11 mouse cellular contexts compared by ENCODE assay signal in genomic region chr10:40725066-40725465, GRCm38 (mm10). TPM values are rescaled to one million over a fixed set of nuclear protein-coding genes. Genes with fewer than 3 reads are reported as not detected.
A peak's percentile ranks its signal among the peaks of the same experiment; 100 is the strongest.
DNase-seq lines count a peak whose midpoint lies in the region; ATAC-seq and TF ChIP-seq lines count a peak whose summit lies in the region.
"Had no signal": no experiment of that assay in that cellular context is flagged by ENCODE, and none has a peak within 500 bp of the region (broad histone marks: within the 10 kb centered on the region; RNA-seq: fewer than 3 reads in every experiment).

No protein-coding gene starts in this region.

- no peak overlapping the region for H3K27ac ChIP-seq in hindbrain, embryonic 11.5 days (ENCODE audit: low read depth, low read length)
- no peak overlapping the region for H3K27ac ChIP-seq in hindbrain, embryonic 16.5 days (ENCODE audit: low read depth, low read length)
- H3K27ac ChIP-seq in midbrain, embryonic 11.5 days (ENCODE audit: low read depth, low read length) = no peak overlapping the region
- H3K27ac ChIP-seq in midbrain, embryonic 14.5 days (replicated peaks; ENCODE audit: low read depth, low read length) = no peak overlapping the region
- 0 out of 2 replicates have a peak overlapping the region, but pooled peaks have one; percentile 25 for H3K27ac ChIP-seq in limb, embryonic 12.5 days
- no peak overlapping the region for H3K27ac ChIP-seq in stomach, postnatal 0 days (replicated peaks)
- no peak overlapping the region for H3K27ac ChIP-seq in neural tube, embryonic 15.5 days (replicated peaks)
- H3K27ac ChIP-seq: embryonic facial prominence, embryonic 13.5 days; heart, embryonic 13.5 days; stomach, embryonic 15.5 days had no signal

- no peak overlapping the region for H3K4me3 ChIP-seq in hindbrain, embryonic 11.5 days (ENCODE audit: low read depth, low read length)
- no peak overlapping the region for H3K4me3 ChIP-seq in hindbrain, embryonic 16.5 days (ENCODE audit: low read length)
- H3K4me3 ChIP-seq in midbrain, embryonic 11.5 days (ENCODE audit: low read depth, low read length) = no peak overlapping the region
- no peak overlapping the region for H3K4me3 ChIP-seq in midbrain, embryonic 14.5 days (replicated peaks; ENCODE audit: low read depth, low read length)
- H3K4me3 ChIP-seq in limb, embryonic 12.5 days (replicated peaks) = no peak overlapping the region
- H3K4me3 ChIP-seq in stomach, postnatal 0 days (ENCODE audit: low read depth, low read length) = no peak overlapping the region
- H3K4me3 ChIP-seq in neural tube, embryonic 15.5 days (replicated peaks) = no peak overlapping the region
- H3K4me3 ChIP-seq: embryonic facial prominence, embryonic 13.5 days; heart, embryonic 13.5 days; stomach, embryonic 15.5 days had no signal

- no peaks in the 10 kb centered on the region for H3K27me3 ChIP-seq in hindbrain, embryonic 11.5 days (ENCODE audit: control insufficient read depth, insufficient read depth, low read length)
- H3K27me3 ChIP-seq in hindbrain, embryonic 16.5 days (replicated peaks; ENCODE audit: control insufficient read depth, insufficient read depth, low read length) = no peaks in the 10 kb centered on the region
- H3K27me3 ChIP-seq in midbrain, embryonic 11.5 days (ENCODE audit: control insufficient read depth, insufficient read depth, low read length) = no peaks in the 10 kb centered on the region
- no peaks in the 10 kb centered on the region for H3K27me3 ChIP-seq in midbrain, embryonic 14.5 days (ENCODE audit: control insufficient read depth, insufficient read depth, low read length)
- H3K27me3 ChIP-seq in limb, embryonic 12.5 days = no peaks in the 10 kb centered on the region
- no peaks in the 10 kb centered on the region for H3K27me3 ChIP-seq in stomach, postnatal 0 days (ENCODE audit: control insufficient read depth, insufficient read depth, low read length)
- H3K27me3 ChIP-seq in neural tube, embryonic 15.5 days (replicated peaks) = no peaks in the 10 kb centered on the region
- H3K27me3 ChIP-seq: embryonic facial prominence, embryonic 13.5 days; heart, embryonic 13.5 days; stomach, embryonic 15.5 days had no signal

- H3K9ac ChIP-seq in hindbrain, embryonic 11.5 days (ENCODE audit: low read depth, low read length) = no peak overlapping the region
- no peak overlapping the region for H3K9ac ChIP-seq in hindbrain, embryonic 16.5 days (ENCODE audit: low read depth, low read length)
- H3K9ac ChIP-seq in midbrain, embryonic 11.5 days (ENCODE audit: low read length) = no peak overlapping the region
- H3K9ac ChIP-seq in midbrain, embryonic 14.5 days (replicated peaks; ENCODE audit: low read length) = no peak overlapping the region
- H3K9ac ChIP-seq in limb, embryonic 12.5 days (replicated peaks) = no peak overlapping the region
- no peak overlapping the region for H3K9ac ChIP-seq in stomach, postnatal 0 days (ENCODE audit: low read length)
- H3K9ac ChIP-seq in neural tube, embryonic 15.5 days (replicated peaks) = no peak overlapping the region
- H3K9ac ChIP-seq: embryonic facial prominence, embryonic 13.5 days; heart, embryonic 13.5 days; stomach, embryonic 15.5 days had no signal

- no peak for TF ChIP-seq EP300 in stomach, postnatal 0 days (optimal IDR thresholded peaks at IDR 0.05)

- H3K9me3 ChIP-seq in hindbrain, embryonic 11.5 days (ENCODE audit: control insufficient read depth, low read length) = no peaks in the 10 kb centered on the region
- H3K9me3 ChIP-seq in hindbrain, embryonic 16.5 days (ENCODE audit: control insufficient read depth, low read length) = no peaks in the 10 kb centered on the region
- no peaks in the 10 kb centered on the region for H3K9me3 ChIP-seq in midbrain, embryonic 11.5 days (ENCODE audit: control insufficient read depth, low read length)
- H3K9me3 ChIP-seq in midbrain, embryonic 14.5 days (ENCODE audit: control insufficient read depth, low read length) = no peaks in the 10 kb centered on the region
- no peaks in the 10 kb centered on the region for H3K9me3 ChIP-seq in limb, embryonic 12.5 days
- H3K9me3 ChIP-seq in stomach, postnatal 0 days (ENCODE audit: control insufficient read depth, low read length) = no peaks in the 10 kb centered on the region
- no peaks in the 10 kb centered on the region for H3K9me3 ChIP-seq in neural tube, embryonic 15.5 days (replicated peaks)
- H3K9me3 ChIP-seq: embryonic facial prominence, embryonic 13.5 days; heart, embryonic 13.5 days; stomach, embryonic 15.5 days had no signal

- WGBS in hindbrain, embryonic 11.5 days = 46% methylated on average over 4 of the region's 4 CpGs
- 37% methylated on average over 4 of the region's 4 CpGs for WGBS in hindbrain, embryonic 16.5 days
- 48% methylated on average over 4 of the region's 4 CpGs for WGBS in midbrain, embryonic 11.5 days
- 52% methylated on average over 4 of the region's 4 CpGs for WGBS in midbrain, embryonic 14.5 days
- 43% methylated on average over 4 of the region's 4 CpGs for WGBS in limb, embryonic 12.5 days
- 72% methylated on average over 4 of the region's 4 CpGs for WGBS in stomach, postnatal 0 days
- WGBS in neural tube, embryonic 15.5 days = 34% methylated on average over 4 of the region's 4 CpGs

- peaks cover 8% of the 10 kb centered on the region for H3K4me1 ChIP-seq in hindbrain, embryonic 11.5 days (replicated peaks; ENCODE audit: control insufficient read depth, insufficient read depth, low read length)
- H3K4me1 ChIP-seq in hindbrain, embryonic 16.5 days (ENCODE audit: control insufficient read depth, insufficient read depth, low read depth, low read length) = peaks cover 6% of the 10 kb centered on the region; the same call in 1 of the 2 replicates
- peaks cover 25% of the 10 kb centered on the region for H3K4me1 ChIP-seq in midbrain, embryonic 11.5 days (ENCODE audit: control insufficient read depth, insufficient read depth, low read length)
- peaks cover 13% of the 10 kb centered on the region for H3K4me1 ChIP-seq in midbrain, embryonic 14.5 days (ENCODE audit: control insufficient read depth, insufficient read depth, low read length)
- peaks cover 26% of the 10 kb centered on the region for H3K4me1 ChIP-seq in limb, embryonic 12.5 days (replicated peaks)
- H3K4me1 ChIP-seq in stomach, postnatal 0 days (replicated peaks; ENCODE audit: control insufficient read depth, insufficient read depth) = no peaks in the 10 kb centered on the region
- H3K4me1 ChIP-seq in neural tube, embryonic 15.5 days = peaks cover 35% of the 10 kb centered on the region

- TF ChIP-seq CTCF in stomach, postnatal 0 days (IDR thresholded peaks at IDR 0.05; ENCODE audit: low read depth) = peak; percentile 50

- no peak overlapping the region for H3K4me2 ChIP-seq in hindbrain, embryonic 11.5 days (replicated peaks; ENCODE audit: low read depth, low read length)
- no peak overlapping the region for H3K4me2 ChIP-seq in hindbrain, embryonic 16.5 days (ENCODE audit: low read length)
- H3K4me2 ChIP-seq in midbrain, embryonic 11.5 days = no peak overlapping the region
- H3K4me2 ChIP-seq in midbrain, embryonic 14.5 days (ENCODE audit: low read length) = no peak overlapping the region
- H3K4me2 ChIP-seq in limb, embryonic 12.5 days = no peak overlapping the region
- no peak overlapping the region for H3K4me2 ChIP-seq in stomach, postnatal 0 days (replicated peaks; ENCODE audit: low read depth)
- H3K4me2 ChIP-seq in neural tube, embryonic 15.5 days = no peak overlapping the region
- H3K4me2 ChIP-seq: embryonic facial prominence, embryonic 13.5 days; heart, embryonic 13.5 days; stomach, embryonic 15.5 days had no signal

- ATAC-seq in hindbrain, embryonic 11.5 days (ENCODE audit: low FRiP score) = no peak
- ATAC-seq in hindbrain, embryonic 16.5 days = no peak
- no peak for ATAC-seq in midbrain, embryonic 11.5 days (ENCODE audit: low FRiP score)
- no peak for ATAC-seq in midbrain, embryonic 14.5 days (ENCODE audit: low FRiP score, low TSS enrichment)
- ATAC-seq in limb, embryonic 12.5 days (ENCODE audit: insufficient number of reproducible peaks, insufficient read depth, low FRiP score, low TSS enrichment, low read depth) = no peak
- ATAC-seq in stomach, postnatal 0 days (ENCODE audit: low FRiP score, low TSS enrichment) = no peak
- ATAC-seq in neural tube, embryonic 15.5 days (ENCODE audit: low FRiP score) = no peak

- no peaks in the 10 kb centered on the region for H3K36me3 ChIP-seq in hindbrain, embryonic 11.5 days (ENCODE audit: control insufficient read depth, insufficient read depth, low read length)
- H3K36me3 ChIP-seq in hindbrain, embryonic 16.5 days (ENCODE audit: control insufficient read depth, insufficient read depth, low read length) = no peaks in the 10 kb centered on the region
- no peaks in the 10 kb centered on the region for H3K36me3 ChIP-seq in midbrain, embryonic 11.5 days (ENCODE audit: control insufficient read depth, insufficient read depth, low read length)
- H3K36me3 ChIP-seq in midbrain, embryonic 14.5 days (ENCODE audit: control insufficient read depth, insufficient read depth, low read length) = no peaks in the 10 kb centered on the region
- no peaks in the 10 kb centered on the region for H3K36me3 ChIP-seq in limb, embryonic 12.5 days
- H3K36me3 ChIP-seq in stomach, postnatal 0 days (ENCODE audit: control insufficient read depth, insufficient read depth, low read length) = no peaks in the 10 kb centered on the region
- H3K36me3 ChIP-seq in neural tube, embryonic 15.5 days = no peaks in the 10 kb centered on the region
- H3K36me3 ChIP-seq: embryonic facial prominence, embryonic 13.5 days; heart, embryonic 13.5 days; stomach, embryonic 15.5 days had no signal

- peak; percentile 19 for DNase-seq in hindbrain, embryonic 11.5 days (ENCODE audit: low spot score)
- peak; percentile 86 for DNase-seq in midbrain, embryonic 11.5 days (ENCODE audit: low spot score, missing footprints)
- DNase-seq in midbrain, embryonic 14.5 days = no peak
- no peak for DNase-seq in stomach, postnatal 0 days (ENCODE audit: low spot score)
- DNase-seq: right cerebral cortex, postnatal 25 days had no signal

RNA-seq across cellular contexts. Expression of gene Mettl24, which starts 42.0 kb away (rescaled TPM):
- polyA plus RNA-seq in hindbrain, embryonic 11.5 days (2014; fragmentation: Nextera tagmentation; extraction: Ambion mirVana) = 0.97 and 1.2 TPM in 2 replicates
- 0.84 and 0.94 TPM in 2 replicates for polyA plus RNA-seq in hindbrain, embryonic 16.5 days (2015; fragmentation: Nextera tagmentation; extraction: Ambion mirVana)
- polyA plus RNA-seq in midbrain, embryonic 11.5 days (2014; fragmentation: Nextera tagmentation; extraction: Ambion mirVana) = 0.53 and 0.65 TPM in 2 replicates
- 0.41 and 0.57 TPM in 2 replicates for polyA plus RNA-seq in midbrain, embryonic 14.5 days (2014; fragmentation: Nextera tagmentation; extraction: Ambion mirVana)
- polyA plus RNA-seq in limb, embryonic 12.5 days (2016; fragmentation: Nextera tagmentation; extraction: Ambion mirVana) = 1.00 and 1.5 TPM in 2 replicates
- polyA plus RNA-seq in stomach, postnatal 0 days (2015; fragmentation: Nextera tagmentation; extraction: Ambion mirVana) = 1.9 and 2.2 TPM in 2 replicates
- polyA plus RNA-seq in neural tube, embryonic 15.5 days (2015; fragmentation: Nextera tagmentation; extraction: Ambion mirVana) = 0.84 and 1.2 TPM in 2 replicates

Comparison
In these comparisons a context has a peak if more than half of its experiments do, and no peak if none do; other contexts are left out.
1. DNase-seq: peak in hindbrain, embryonic 11.5 days (single experiment) and midbrain, embryonic 11.5 days (single experiment); none in midbrain, embryonic 14.5 days (single experiment) and stomach, postnatal 0 days (single experiment).